Comparison of ENCODE assay signal across 13 mouse cellular contexts in the genomic region with DNA sequence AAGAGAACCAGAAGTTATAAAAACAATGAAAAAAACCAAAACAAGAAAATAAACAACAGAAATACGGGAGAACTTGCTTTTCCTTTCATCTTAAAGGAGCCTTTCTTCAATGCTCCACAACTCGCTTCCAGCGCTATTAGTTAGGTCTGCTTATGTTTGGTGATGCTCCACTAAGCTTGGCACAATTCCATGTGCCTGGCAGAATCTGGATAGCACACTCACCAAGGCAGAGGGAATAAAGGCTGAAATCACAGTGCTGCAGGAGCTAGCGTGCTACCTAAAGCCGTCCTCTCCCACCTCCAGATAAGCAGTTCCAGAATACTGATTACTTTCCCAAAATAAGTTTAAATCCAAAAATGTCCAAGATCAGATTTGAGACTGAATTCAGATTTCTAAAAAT. TPM values are rescaled to one million over a fixed set of nuclear protein-coding genes. Genes with fewer than 3 reads are reported as not detected.
DNase-seq lines count a peak whose midpoint lies in the region; ATAC-seq and TF ChIP-seq lines count a peak whose summit lies in the region.
"Had no signal": no experiment of that assay in that cellular context is flagged by ENCODE, and none has a peak within 500 bp of the region (broad histone marks: within the 10 kb centered on the region; RNA-seq: fewer than 3 reads in every experiment).

No protein-coding gene starts in this region.

- no peak for ATAC-seq in forebrain, postnatal 0 days
- no peak for ATAC-seq in forebrain, embryonic 13.5 days

- TF ChIP-seq CTCF in forebrain, postnatal 0 days (IDR thresholded peaks at IDR 0.05; ENCODE audit: low read depth): no peak

- WGBS in forebrain, postnatal 0 days: 55% methylated on average over 5 of the region's 5 CpGs
- WGBS in forebrain, embryonic 13.5 days: 85% methylated on average over 5 of the region's 5 CpGs

- peaks cover 56% of the 10 kb centered on the region for H3K36me3 ChIP-seq in forebrain, postnatal 0 days (ENCODE audit: insufficient read depth)
- H3K36me3 ChIP-seq in forebrain, embryonic 13.5 days (ENCODE audit: poor library complexity, severe bottlenecking): peaks cover 67% of the 10 kb centered on the region

- no peaks in the 10 kb centered on the region for H3K27me3 ChIP-seq in forebrain, postnatal 0 days (ENCODE audit: insufficient read depth, low read length)
- H3K27me3 ChIP-seq in forebrain, embryonic 13.5 days: no peaks in the 10 kb centered on the region
- H3K27me3 ChIP-seq: heart, embryonic 13.5 days; limb, embryonic 13.5 days; lung, embryonic 15.5 days had no signal

- H3K27ac ChIP-seq in forebrain, postnatal 0 days (ENCODE audit: low read depth, low read length): no peak overlapping the region
- no peak overlapping the region for H3K27ac ChIP-seq in forebrain, embryonic 13.5 days
- H3K27ac ChIP-seq: heart, embryonic 13.5 days; limb, embryonic 13.5 days; lung, embryonic 15.5 days had no signal

- H3K4me3 ChIP-seq in forebrain, postnatal 0 days (ENCODE audit: low read depth, low read length): no peak overlapping the region
- no peak overlapping the region for H3K4me3 ChIP-seq in forebrain, embryonic 13.5 days
- H3K4me3 ChIP-seq: heart, embryonic 13.5 days; limb, embryonic 13.5 days; lung, embryonic 15.5 days had no signal

- H3K4me1 ChIP-seq in forebrain, postnatal 0 days (ENCODE audit: insufficient read depth): no peaks in the 10 kb centered on the region
- H3K4me1 ChIP-seq in forebrain, embryonic 13.5 days: no peaks in the 10 kb centered on the region
- H3K4me1 ChIP-seq: limb, embryonic 13.5 days had no signal

- H3K9me3 ChIP-seq in forebrain, postnatal 0 days (ENCODE audit: low read length): no peaks in the 10 kb centered on the region
- H3K9me3 ChIP-seq in forebrain, embryonic 13.5 days (replicated peaks): no peaks in the 10 kb centered on the region
- H3K9me3 ChIP-seq: heart, embryonic 13.5 days; limb, embryonic 13.5 days; lung, embryonic 15.5 days had no signal

- no peak overlapping the region for H3K4me2 ChIP-seq in forebrain, postnatal 0 days (ENCODE audit: low read depth)
- H3K4me2 ChIP-seq in forebrain, embryonic 13.5 days: no peak overlapping the region
- H3K4me2 ChIP-seq: heart, embryonic 13.5 days; limb, embryonic 13.5 days; lung, embryonic 15.5 days had no signal

- no peak overlapping the region for H3K9ac ChIP-seq in forebrain, postnatal 0 days
- no peak overlapping the region for H3K9ac ChIP-seq in forebrain, embryonic 13.5 days
- H3K9ac ChIP-seq: heart, embryonic 13.5 days; limb, embryonic 13.5 days; lung, embryonic 15.5 days had no signal

- peak; percentile 2 for DNase-seq in forebrain, postnatal 0 days
- DNase-seq in MN1 (ENCODE audit: low spot score): peak; percentile 60
- peak; percentile 51 to 54 for DNase-seq in cerebellum, postnatal 14 days
- peak; percentile 48 for DNase-seq in left cerebral cortex, adult 11 months (ENCODE audit: low spot score)
- no peak for DNase-seq in urinary bladder, postnatal 36 days (ENCODE audit: low spot score in 2 of 2)
- no peak for DNase-seq in spleen, postnatal 4 days (ENCODE audit: low spot score in 2 of 2)
- DNase-seq in urinary bladder, adult 2 months (ENCODE audit: low spot score): no peak
- DNase-seq: adrenal gland, adult 8-10 months; embryo, embryonic 11 days had no signal

RNA-seq across cellular contexts. Expression of a gene that starts 19.3 kb away (rescaled TPM):
- 25.5 and 29.8 TPM in 2 replicates for total RNA-seq in forebrain, postnatal 0 days (2014; rRNA removed)
- polyA plus RNA-seq in forebrain, postnatal 0 days (2015; fragmentation: Nextera tagmentation; extraction: Ambion mirVana): 14.6 and 25.0 TPM in 2 replicates
- 32.1 and 34.9 TPM in 2 replicates for polyA plus RNA-seq in forebrain, embryonic 13.5 days (2015; fragmentation: Nextera tagmentation; extraction: Ambion mirVana)
- 12.7 and 15.8 TPM in 2 replicates for polyA plus RNA-seq in urinary bladder, adult 2 months (2012; rRNA removed)

RNA-seq across cellular contexts. Expression of a gene that starts 25.6 kb away (rescaled TPM):
- 16.3 and 17.3 TPM in 2 replicates for total RNA-seq in forebrain, postnatal 0 days (2014; rRNA removed)
- 9.3 and 11.6 TPM in 2 replicates for polyA plus RNA-seq in forebrain, postnatal 0 days (2015; fragmentation: Nextera tagmentation; extraction: Ambion mirVana)
- polyA plus RNA-seq in forebrain, embryonic 13.5 days (2015; fragmentation: Nextera tagmentation; extraction: Ambion mirVana): 4.6 and 5.3 TPM in 2 replicates
- polyA plus RNA-seq in urinary bladder, adult 2 months (2012; rRNA removed): 9.1 and 12.1 TPM in 2 replicates

RNA-seq across cellular contexts. Expression of a gene that starts 57.0 kb away (rescaled TPM):
- total RNA-seq in forebrain, postnatal 0 days (2014; rRNA removed): 63.3 and 65.8 TPM in 2 replicates
- 82.0 and 85.0 TPM in 2 replicates for polyA plus RNA-seq in forebrain, postnatal 0 days (2015; fragmentation: Nextera tagmentation; extraction: Ambion mirVana)
- 61.6 TPM in 2 replicates for polyA plus RNA-seq in forebrain, embryonic 13.5 days (2015; fragmentation: Nextera tagmentation; extraction: Ambion mirVana)
- polyA plus RNA-seq in urinary bladder, adult 2 months (2012; rRNA removed): 61.7 and 71.0 TPM in 2 replicates

Comparison
In these comparisons a context has a peak if more than half of its experiments do, and no peak if none do; other contexts are left out.
1. DNase-seq: peak in forebrain, postnatal 0 days (single experiment), MN1 (single experiment), cerebellum, postnatal 14 days (2 of 2) and left cerebral cortex, adult 11 months (single experiment); none in urinary bladder, postnatal 36 days (0 of 2), spleen, postnatal 4 days (0 of 2) and urinary bladder, adult 2 months (single experiment).